Mouse (Mus musculus): ENCODE results near the gene Stip1.

GRCm38 (mm10) chr19:6983621-6984020, 56.1 kb downstream of the Stip1 start:
- no peak for TF ChIP-seq GATA1 (IDR thresholded peaks at IDR 0.05; ENCODE audit: borderline replicate concordance, low read length)
- no peak for TF ChIP-seq FLI1 (IDR thresholded peaks at IDR 0.05; ENCODE audit: low read length)
